Mouse (Mus musculus) ES-Bruce4 (cell line): ENCODE results near the gene Zfp524.

Experiments used
- CTCF ChIP-seq: IDR thresholded peaks from one replicate; pipeline ENCODE4 v1.8.1; 2011; ENCODE audit warnings: low read depth, low read length
- EP300 ChIP-seq: IDR thresholded peaks from 2 replicates; pipeline ENCODE4 v1.6.1; 2011; ENCODE audit warnings: low read depth, low read length; ENCODE audit not compliant: insufficient read depth
- POLR2A ChIP-seq: IDR thresholded peaks from one replicate; pipeline ENCODE4 v1.8.1; 2011; ENCODE audit warnings: low read length; ENCODE audit not compliant: insufficient read depth

- TF ChIP-seq POLR2A (no peak), CTCF (no peak), EP300 (no peak)
These were observed 44.4 kb downstream of the Zfp524 start for GRCm38 (mm10) chr7:5058631-5059030.
